Mouse (Mus musculus) heart, postnatal 0 days (tissue): ENCODE results near the gene Crcp.

Experiments used
- CTCF ChIP-seq: IDR thresholded peaks from 2 replicates; pipeline ENCODE4 v1.5.1; 2016; ENCODE audit warnings: antibody characterized with exemption, control low read depth, low read depth
- EP300 ChIP-seq: IDR thresholded peaks from 2 replicates; pipeline ENCODE4 v1.6.1; 2016; ENCODE audit warnings: antibody characterized with exemption, low read depth

DNA sequence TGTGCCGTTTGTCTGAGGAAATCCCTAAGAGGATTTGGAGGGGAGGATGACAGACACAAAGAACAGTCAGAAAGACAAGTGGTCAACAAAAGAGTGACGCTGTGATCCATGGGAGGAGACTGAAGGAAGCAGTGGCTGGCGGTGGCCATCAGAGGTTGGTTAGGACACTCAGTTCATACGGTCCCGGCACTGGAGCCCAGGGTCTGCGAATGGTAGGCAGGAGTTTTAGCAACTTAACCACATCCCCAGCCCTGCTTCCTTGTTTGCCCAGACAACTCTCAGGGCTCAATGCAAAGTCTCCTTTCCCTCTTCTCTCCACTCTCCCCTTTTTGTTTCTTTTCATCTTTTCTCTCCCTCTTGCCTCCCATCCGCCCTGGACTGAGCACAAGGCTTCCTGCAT, 17.0 kb downstream of the Crcp start:
- TF ChIP-seq CTCF (no peak), EP300 (no peak)
